Mouse (Mus musculus) lung, postnatal 25 days (tissue): ENCODE data around the gene Ubr7.

Source experiments
- DNase-seq: peaks from one replicate; pipeline ENCODE4 v3.0.0; 2022; ENCODE audit warnings: low spot score

The Ubr7 gene

DNA sequence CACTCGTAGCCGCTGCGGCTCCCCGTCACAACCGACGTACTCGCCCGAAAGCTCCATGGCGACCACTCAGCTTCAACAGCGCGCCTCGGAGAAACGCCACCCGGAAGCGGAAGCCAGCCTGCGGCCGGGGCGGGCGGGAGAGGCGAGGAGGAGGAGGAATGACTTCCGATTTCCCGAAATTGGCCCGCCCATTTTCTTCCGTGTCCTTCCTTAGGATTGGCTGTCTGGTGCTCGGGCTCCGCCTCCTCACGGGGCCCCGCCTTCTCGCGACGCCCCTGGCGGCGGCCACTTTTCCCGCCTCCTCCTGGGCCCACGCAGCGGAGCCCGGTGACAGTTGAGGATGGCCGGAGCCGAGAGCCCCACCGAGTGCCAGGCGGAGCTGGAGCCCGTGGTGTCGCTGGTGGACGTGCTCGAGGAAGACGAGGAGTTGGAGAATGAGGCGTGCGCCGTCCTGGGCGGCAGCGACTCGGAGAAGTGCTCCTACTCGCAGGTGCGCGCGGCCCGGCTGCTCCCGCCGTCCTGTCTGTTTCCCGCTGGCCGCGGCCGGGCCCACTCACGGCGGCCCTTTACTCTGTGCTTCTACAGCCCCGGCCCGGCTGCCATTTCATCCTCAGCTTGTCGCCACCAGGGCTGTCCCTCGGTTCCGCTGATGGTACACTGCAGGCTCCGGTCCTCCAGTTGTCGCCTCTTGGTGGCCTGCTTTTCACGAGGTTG lies at the start of gene Ubr7, which contains the start of the genes Gm28051 and Gon7:
Gene Ubr7 (plus strand): TSS at position 279 of the 714 bp plus-strand sequence.
Gene Gm28051 (minus strand): TSS at position 77 of the 714 bp plus-strand sequence.
Gene Gon7 (minus strand): TSS at position 115 of the 714 bp plus-strand sequence.
- DNase-seq = peak; percentile 97

DNA sequence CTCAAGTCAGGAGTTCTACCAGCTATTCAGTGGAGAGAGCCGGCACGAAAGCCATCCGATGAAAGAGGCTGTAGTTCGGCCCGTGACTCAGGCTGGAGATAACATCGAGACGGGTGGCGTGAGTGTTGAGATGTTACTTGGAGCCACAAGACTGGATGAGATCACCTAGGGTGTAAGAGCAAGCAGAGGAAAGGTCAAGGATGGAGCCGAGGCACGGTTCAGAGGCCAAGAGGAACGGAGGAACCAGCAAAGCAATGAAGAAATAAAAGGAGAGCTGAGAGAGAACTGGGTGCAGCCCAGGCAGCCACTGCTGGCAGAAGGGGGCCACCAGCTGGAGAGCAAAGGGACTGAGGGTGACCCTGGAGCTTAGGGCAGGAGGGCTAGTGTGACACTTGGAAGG lies 49.5 kb upstream of the Ubr7 start:
- no peak for DNase-seq

DNA sequence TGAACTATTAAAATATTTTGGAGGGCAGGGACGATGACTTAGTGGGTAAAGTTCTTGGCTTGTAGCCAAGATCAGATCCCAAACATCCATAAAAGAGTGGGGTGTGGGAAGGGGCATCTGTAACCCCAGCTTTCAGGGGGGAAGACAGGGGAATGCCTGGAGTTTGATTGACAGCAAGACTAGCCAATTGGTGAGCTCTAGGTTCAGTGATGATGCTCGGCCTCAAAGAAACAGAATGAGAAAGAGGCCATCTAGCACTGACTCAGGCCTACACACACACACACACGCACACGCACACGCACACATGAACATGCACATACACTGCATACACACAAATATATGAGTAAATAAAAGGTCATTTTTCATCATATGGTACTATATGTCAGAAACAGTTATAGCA lies 47.9 kb upstream of the Ubr7 start:
- DNase-seq = no peak

DNA sequence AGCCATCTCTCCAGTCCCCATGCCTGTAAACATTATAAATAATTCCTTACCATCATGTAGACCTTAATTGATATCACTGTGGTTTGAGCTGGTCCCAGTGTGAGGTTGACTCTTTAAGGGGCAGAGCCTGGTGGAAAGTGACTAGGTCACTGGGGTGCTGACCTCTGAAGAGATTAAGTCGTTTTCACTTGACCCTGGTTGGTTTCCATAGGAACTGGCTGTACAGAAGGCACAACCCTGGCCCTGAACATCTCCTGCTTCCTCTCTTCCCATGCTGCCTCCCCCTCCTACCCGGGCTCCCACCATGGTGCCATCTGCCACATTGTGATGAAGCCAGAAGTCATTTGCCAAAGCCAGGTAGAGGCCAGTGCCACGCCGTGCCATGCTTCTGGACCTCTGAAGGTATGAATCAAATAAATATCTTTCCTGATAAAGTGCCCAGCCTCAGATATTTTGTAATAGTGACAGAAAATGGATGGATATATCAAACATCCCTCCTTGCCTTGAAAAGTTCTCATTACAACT lies 46.9 kb upstream of the Ubr7 start:
- DNase-seq = no peak

DNA sequence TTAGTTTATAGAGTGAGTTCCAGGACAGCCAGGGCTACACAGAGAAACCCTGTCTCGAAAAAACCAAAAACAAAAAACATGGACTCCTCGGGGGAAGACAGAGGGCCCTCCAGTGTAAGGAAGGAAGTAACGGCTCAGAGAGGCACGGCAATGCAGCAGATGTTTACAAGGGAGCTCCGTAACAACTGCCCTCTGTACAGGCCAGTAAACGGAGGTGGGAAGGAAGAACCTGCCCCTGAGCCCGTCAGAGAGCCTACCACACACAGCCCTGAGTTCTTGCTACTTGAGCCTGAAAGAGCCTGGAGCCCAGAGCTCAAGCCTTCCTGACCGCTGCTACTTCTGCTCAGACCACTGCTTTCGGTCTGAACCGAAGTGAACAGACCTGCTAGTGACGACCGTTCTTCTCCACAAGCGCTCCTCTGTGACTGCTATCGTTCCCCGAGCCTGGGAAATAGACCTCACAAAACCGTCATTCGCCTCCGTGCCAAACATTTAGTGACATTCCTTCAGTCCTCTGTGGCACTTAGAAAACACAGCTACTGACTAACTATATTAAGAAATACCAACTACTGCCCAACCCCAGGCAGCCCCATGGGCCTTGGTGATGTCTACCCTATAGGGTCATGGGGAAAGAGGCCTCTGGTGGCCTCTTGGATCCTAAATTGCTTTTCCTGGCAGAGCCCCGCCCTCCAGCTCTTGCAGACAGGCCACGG lies 44.5 kb upstream of the Ubr7 start:
- no peak for DNase-seq

DNA sequence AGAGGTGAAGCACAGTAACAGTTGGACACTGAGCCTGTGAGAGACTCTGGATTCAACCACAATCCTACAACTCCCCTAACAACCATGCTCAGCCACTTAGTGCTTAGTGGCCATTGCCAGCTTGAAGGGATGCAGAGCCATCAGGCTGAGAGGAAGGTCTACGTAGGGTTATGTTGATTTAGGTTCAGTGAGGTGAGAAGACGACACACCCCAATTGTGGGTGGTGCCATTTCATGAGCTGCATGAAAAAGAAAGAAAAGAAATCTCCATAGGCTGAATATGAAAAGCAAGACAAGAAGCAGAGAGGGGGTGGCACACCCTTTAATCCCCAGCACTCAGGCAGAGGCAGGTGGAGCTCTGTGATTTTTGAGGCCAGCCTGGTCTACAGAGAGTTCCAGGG lies 43.7 kb upstream of the Ubr7 start:
- no peak for DNase-seq

DNA sequence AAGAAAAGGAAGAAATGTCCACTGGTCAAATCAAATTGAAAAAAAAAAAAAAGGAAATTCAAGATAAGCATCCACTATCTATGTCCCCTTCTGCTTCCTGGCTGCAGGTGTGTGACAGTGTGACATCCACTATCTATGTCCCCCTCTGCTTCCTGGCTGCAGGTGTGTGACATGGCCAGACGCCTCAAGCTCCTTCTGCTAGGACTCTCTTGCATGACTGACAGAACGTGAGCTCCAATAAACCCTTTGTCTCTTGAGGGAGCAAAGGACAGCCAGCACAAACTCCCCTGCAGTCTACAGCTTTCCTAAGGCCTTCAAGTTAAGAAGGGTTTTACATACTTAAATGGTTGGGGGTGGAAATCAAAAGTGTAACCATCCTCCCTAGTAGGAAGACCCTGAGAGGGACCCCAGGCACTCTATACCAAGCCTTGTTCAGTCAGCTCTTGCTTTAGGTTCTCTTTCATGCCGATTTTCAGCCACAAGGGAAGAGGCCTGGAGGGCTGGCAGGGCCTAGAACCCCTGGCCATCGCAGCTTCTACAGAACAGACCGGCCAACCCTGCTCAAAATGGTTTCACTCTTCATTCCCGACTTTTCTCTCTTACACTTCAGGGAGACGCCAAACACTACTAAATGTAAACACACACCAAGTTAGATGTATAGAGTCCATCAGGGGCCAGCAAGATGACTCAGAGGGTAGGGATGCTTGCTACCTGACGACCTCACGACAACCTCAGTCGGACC lies 42.9 kb upstream of the Ubr7 start:
- DNase-seq = no peak

DNA sequence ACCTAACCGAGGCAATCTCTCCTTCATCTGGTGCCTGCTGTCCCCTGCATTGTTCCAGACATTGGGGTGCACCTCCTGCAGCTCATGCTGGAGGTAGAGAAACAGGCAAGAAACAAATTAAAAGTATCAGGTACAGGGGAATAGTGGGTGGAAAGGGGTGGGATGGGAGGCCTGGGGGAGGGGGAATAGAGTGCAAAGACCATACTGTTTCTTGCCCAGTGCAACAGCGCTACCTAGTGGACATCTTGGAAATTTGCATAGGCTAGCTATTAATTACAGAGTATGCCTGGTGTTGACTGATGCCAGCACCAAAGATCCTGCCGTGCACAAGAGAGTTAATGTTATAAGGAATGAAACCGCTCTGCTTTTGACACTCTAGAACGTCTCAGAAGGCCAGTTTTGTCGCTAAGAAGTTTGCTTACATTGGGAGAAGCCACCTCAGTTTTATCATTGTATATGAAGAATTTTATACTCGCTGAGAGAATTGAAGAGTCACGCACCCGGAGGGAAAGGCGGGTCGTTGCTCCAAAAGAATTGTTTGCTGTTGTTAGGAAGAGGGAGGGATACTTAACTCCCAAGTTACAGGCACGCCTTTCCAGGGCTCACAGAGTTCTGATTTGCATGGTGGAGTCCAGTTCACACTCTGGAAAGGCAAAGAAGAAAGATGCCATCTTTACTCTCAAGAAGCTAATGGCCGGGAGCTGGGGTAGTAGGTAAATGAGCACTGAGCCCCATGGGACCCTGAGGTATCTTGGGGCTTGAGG lies 38.0 kb upstream of the Ubr7 start:
- DNase-seq = no peak

DNA sequence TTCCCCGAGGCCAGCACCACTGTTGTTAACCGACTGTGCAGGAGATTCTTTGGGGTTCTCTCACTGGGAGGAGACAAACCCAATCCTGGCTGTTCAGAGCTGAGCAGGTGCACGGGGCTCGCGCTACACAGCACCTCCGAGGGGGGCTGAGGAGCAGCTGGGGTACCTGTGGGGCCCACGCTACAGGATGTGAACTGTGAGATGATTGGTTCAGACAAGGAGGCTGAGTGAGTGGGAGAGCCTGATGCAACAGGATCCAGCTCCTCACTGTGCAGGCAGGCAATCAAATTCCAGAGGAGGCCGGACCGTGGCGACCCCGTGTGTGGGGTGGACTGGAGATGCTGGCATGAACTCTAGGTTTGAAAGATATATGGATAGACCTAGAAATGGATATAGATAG lies 35.3 kb upstream of the Ubr7 start:
- no peak for DNase-seq

DNA sequence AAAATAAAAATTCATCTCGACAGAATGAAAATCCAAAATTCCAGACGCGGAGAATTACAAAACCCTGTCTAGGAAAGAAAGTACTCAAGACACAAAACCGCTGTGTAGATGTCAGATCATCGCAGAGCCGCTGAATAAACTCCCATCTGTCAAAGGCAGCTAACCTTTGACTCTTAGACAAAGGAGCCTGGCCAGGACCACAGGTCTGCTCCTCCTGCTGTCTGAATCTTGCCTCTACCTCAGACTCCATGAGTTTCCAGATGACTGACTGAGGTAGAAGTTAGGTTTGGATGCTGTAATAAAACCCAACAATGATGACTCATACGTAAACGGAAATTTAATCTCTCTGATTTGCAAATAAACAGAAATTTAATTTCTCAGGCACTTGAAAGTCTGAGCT lies 34.8 kb upstream of the Ubr7 start:
- DNase-seq = no peak

DNA sequence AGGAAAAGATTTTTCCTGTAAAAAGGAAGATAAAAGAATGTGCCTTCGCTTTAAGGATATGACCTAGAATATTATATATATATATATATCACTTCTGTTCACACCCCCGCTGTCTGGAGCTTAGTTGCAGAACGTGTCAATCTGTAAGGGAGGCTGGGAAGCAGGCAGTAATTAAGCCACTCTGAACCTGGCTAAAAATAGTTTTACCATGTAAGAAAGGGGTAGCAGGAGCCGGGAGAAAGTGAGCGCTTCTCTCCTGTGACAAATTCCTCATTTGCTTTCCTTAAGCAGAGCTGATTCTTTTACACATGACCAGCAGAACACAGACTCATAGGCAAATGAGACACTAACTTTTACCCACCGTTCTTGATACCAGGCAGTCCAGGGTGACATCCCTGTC lies 33.9 kb upstream of the Ubr7 start:
- no peak for DNase-seq

DNA sequence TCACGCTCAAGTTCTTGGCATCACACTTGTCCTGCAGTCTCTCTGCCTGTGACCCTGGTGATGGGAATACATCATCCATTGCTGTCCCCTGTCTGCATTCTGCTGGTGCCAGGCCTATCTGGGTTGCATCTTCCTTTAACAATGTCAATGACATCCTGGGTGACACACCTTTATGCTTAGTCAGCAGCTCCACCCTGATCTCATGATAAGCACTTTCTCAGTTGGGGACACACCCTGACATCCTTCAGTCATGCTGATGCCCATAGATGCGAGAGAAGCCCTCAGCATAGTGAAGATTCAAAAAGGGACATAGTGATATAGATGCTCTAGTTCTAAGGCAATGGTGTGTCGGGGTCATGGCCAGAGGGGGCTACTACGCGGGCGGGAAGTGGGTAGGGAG lies 32.6 kb upstream of the Ubr7 start:
- no peak for DNase-seq

DNA sequence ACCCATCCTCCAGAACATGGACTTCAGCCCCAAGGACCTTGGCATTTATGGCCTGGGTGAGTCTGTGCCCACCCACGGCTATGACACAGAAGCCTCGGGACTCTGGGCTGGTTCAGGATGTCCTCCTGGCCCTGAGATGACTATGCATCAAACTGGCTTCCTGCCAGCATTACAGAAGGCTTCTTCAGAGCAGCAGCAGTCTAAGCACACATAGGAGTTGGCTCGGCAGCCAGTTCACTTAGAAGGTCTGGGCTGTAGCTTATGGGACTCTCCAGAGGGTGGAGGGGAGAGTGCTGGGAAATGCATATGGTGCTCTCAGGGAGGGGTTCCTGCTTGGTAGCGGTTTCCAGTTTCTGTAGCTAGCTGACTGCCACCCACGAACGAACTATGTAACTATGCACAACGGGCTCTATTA lies 32.0 kb upstream of the Ubr7 start:
- no peak for DNase-seq

DNA sequence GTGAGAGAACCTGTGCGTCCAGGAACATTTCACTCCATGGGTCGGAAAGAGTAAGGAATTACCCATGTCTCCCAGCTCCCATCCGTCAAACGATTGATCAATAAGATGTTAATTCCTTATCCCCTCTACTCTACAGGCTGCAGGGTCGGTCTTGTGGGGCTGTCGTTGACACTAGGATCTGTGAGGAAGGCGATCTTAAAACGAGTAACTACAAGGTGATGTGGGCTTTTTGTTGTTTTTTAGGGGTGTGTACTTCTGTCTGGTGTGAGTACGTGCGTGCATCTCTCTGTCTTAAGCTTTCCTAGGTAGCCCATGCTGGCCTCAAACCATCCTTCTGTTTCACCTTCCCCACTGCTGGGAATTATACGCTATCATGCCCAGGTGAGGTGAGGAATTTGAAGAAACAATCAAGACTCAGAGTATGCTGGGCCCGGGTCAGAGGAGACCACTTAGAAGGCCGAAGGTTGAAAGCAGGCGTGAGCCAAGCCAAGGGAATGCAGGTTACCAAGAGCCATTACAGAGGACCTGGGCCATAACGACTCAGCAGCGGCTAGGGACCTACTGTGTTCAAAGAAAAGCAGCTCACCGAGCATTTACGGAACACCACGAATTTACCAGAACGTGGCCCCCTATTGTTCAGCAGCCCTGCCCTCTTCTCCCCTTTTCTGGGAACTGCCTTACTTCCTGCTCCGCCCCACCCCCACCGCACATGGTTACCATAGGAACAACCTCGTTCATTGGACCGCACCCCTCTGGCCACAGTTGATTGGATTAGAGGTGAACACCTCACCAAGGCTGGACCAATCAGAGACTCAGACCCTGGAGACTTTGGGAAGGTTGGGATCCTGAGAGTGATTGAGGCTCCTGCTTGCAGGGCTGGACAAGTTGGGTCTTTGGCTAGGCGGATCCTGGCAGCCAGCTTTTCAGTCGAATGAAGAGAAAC lies 27.6 kb upstream of the Ubr7 start:
- peak; percentile 76 for DNase-seq

DNA sequence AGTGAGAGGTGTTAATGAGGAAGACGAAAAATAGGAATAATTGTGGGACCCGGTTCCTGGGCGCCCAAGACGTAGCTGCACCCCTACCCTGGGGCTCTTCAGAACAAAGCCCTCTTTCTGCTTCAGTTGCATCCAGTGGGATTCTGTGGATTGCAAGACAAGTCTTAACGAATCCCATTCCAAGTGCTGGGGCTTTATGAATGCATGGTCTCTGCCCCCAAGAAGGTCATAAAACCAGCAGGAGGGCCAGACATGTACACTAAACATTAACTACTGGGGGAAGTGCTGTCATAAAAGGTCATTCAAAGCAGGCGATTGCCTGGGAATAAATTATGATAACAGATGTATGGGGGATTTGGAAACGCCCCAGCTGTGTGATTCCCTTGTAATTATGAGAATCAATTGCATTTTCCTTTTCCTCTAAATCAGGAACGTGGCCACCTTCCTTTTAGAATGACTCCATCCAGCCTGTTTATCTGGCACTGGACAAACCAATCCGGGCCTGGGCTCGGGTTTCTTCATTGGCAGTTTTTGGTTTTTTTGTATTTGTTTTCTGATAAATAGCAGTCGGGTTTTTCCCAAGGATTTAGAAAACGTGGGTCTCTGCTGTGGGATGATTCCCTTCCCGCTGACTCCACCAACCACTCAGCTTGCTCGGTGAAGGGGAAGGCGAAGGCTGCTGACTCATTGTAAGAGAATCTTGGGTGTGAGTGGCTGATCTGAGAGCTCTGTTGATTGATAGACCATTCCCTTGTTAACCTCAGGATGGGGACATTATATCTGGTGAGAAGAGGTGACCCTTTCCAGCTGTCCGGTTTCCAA lies 26.8 kb upstream of the Ubr7 start:
- DNase-seq = no peak

DNA sequence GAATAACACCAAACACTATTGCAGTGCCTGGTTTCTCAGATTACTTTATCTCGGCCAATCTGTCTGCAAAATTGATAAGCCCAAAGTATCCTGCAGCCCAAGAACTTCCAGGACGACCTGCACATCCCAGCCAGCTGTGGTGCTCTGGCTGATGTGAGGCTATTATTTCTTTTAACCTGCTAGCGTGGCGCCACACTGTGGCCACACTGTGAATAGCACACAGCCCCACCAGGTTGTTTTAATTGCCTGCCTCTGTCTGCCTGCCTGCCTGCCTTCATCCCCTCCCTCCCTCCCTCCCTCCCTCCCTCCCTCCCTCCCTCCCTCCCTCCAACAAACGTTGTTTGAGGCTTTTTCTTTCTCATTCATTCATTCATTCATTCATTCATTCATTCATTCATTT lies 24.4 kb upstream of the Ubr7 start:
- peak; percentile 49 for DNase-seq

DNA sequence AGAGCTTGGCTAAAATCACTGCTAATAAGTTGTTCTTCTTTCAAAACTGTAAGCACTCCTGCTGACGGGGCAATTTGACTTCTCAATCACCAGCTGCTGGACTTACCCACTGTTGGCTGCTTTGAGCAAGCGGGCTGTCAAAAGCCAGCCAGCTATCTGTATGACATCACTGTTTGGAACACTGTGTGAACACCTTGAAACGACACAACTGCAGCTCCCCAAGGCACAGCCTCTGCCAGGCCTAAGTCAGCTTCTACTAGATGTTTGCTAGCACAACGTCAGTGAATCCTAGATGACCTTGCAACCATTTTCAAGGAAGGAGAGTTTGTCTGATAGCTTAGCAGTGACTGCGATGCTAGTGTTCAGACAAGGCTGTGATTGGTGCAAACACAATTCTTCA lies 18.7 kb upstream of the Ubr7 start:
- no peak for DNase-seq

DNA sequence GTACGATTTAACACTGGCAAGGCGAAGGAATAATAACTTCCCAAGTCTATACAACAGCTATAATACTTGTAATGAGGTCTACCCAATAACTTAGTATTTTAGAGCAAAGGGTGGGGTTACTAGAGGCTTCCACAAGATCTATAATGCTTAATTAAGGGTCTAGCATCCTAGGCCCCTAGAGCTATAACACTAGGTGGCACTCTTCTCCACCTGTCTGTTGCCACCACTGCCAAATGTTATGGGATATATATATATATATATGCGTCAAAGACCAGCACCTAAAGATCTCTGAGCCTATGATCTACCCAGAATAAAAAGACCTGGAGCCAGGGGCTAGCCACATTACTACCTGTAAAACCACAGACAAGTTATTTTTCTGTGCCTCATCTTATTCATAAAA lies 17.5 kb upstream of the Ubr7 start:
- peak; percentile 20 for DNase-seq

DNA sequence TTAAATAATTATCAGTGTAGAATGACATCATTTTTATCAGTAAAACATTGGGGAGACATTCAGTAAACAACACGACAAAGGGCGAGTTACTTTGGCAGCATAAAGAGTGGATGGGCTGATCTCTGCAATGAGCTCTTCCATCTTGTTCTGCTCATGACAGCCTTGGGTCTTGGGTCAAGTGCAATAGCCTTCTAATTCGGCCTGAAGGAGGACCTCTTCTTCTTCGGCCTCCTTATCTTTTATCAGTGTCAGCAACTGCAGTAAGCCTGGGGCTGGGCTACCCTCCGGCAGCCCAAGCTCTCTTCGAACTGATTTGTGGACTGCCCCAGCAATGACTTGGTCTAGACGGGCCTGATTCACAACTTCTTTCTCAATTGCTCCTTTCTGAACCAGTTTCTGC lies 15.7 kb upstream of the Ubr7 start:
- no peak for DNase-seq

DNA sequence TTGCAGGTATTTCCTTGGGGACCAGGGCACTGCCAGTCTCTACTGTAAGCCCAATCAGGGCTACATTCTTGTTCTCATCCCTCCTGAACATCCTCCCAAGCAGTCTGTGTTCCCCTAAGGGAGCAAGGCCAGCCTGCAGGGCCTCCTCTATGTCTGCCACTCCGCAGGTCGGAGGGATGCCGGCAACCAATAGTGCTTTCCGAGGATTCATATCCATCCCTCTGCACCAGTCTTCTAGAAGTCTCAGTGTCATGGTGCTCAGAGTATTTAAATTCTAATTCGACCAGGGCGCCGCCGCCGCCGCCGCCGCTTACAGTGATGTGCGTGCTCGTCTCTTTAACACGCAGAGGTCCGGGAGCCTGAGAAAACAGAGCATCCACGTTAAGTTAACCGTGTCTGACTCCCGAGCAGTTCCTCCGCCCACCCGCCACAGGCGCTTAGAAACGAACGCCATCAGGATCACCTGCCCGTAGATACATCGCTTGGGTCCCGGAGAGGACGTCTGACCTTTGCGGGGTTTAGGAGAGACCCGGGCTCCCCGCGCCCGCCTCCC lies 14.7 kb upstream of the Ubr7 start:
- DNase-seq = no peak
